Mouse (Mus musculus): ENCODE data around the gene Cdca7.

GRCm38 (mm10) chr2:72475423-72475796 is 549 bp upstream of the Cdca7 start:
- TF ChIP-seq CTCF (IDR thresholded peaks at IDR 0.05; ENCODE audit: low read depth) (no peak), EP300 (IDR thresholded peaks at IDR 0.05; ENCODE audit: low read depth) (no peak)

Measured in liver, embryonic 14.5 days (tissue).